Mouse (Mus musculus) ES-E14 (cell line): Measurements from ENCODE around the gene Gabbr2. TPM values are rescaled to one million over a fixed set of nuclear protein-coding genes. Genes with fewer than 3 reads are reported as not detected.

Experiments used
- DNase-seq: peaks from one replicate; pipeline ENCODE4 v3.0.0-alpha.2; 2013; ENCODE audit warnings: low read depth, low spot score
- H3K27ac ChIP-seq: 2 replicates; pipeline ENCODE4 v1.5.1; 2012; ENCODE audit warnings: low read depth, mild to moderate bottlenecking, low read length, moderate library complexity, mixed read lengths; ENCODE audit not compliant: poor library complexity, insufficient read depth, severe bottlenecking
- H3K36me3 ChIP-seq: 2 replicates; pipeline ENCODE4 v1.6.1; 2012; ENCODE audit warnings: mild to moderate bottlenecking, low read length, moderate library complexity, mixed read lengths; ENCODE audit not compliant: control insufficient read depth, poor library complexity, insufficient read depth, severe bottlenecking
- H3K4me1 ChIP-seq, 2 experiments: fragments of 150-350 bp in 1 of 2; sonication (generic) in 1 of 2; 2 replicates each; pipeline ENCODE4 v1.6.1; 2012; ENCODE audit warnings: low read length in 2 of 2, mild to moderate bottlenecking in 1 of 2, mixed read lengths in 1 of 2; ENCODE audit not compliant: control insufficient read depth in 2 of 2, insufficient read depth in 2 of 2, poor library complexity in 1 of 2
- H3K4me3 ChIP-seq, 2 experiments: fragments of 150-350 bp in 1 of 2; sonication (generic) in 1 of 2; 2 replicates each; pipeline ENCODE4 v1.5.1; 2012; ENCODE audit warnings: low read length in 2 of 2, low read depth in 1 of 2, mild to moderate bottlenecking in 1 of 2, mixed read lengths in 1 of 2; ENCODE audit not compliant: insufficient read depth in 1 of 2, poor library complexity in 1 of 2, severe bottlenecking in 1 of 2
- H3K9ac ChIP-seq: 2 replicates; pipeline ENCODE4 v1.6.1; 2012; ENCODE audit warnings: low read depth, mild to moderate bottlenecking, low read length, mixed read lengths; ENCODE audit not compliant: poor library complexity, insufficient read depth, severe bottlenecking
- H3K9me3 ChIP-seq: fragments of 150-350 bp; sonication (generic); 2 replicates; pipeline ENCODE4 v1.6.1; 2012; ENCODE audit warnings: low read depth, mild to moderate bottlenecking, low read length; ENCODE audit not compliant: control insufficient read depth, insufficient read depth
- CHD2 ChIP-seq: IDR thresholded peaks from 2 replicates; pipeline ENCODE4 v1.6.1; 2014; ENCODE audit warnings: mild to moderate bottlenecking, low read depth, low read length, inconsistent platforms
- HCFC1 ChIP-seq: IDR thresholded peaks from 2 replicates; pipeline ENCODE4 v1.6.1; 2012; ENCODE audit warnings: low read length, inconsistent platforms, borderline replicate concordance; ENCODE audit not compliant: insufficient read depth
- MAFK ChIP-seq: IDR thresholded peaks from 2 replicates; pipeline ENCODE4 v1.6.1; 2014; ENCODE audit warnings: mild to moderate bottlenecking, low read depth, low read length, inconsistent platforms; ENCODE audit not compliant: insufficient read depth
- ZC3H11A ChIP-seq: IDR thresholded peaks from 2 replicates; pipeline ENCODE4 v1.6.1; 2012; ENCODE audit warnings: low read depth, mild to moderate bottlenecking, inconsistent platforms, low read length, borderline replicate concordance
- ZNF384 ChIP-seq: IDR thresholded peaks from 2 replicates; pipeline ENCODE4 v1.6.1; 2012; ENCODE audit warnings: low read depth, low read length, inconsistent platforms
- in situ Hi-C, 2 experiments: fragments of 600-800 bp; cut with MboI; formaldehyde crosslinking; loops; one replicate each; pipeline ENCODE4 v1.15.1; 2025; ENCODE audit warnings: low sequenced_read_pairs in 2 of 2, inconsistent platforms in 1 of 2; ENCODE audit not compliant: unreplicated experiment in 2 of 2
- total RNA-seq: library from RNA; depleted of rRNA; stranded (reverse); fragments of 300-350 nt; gene quantifications from 2 replicates; pipeline ENCODE4 v1.2.3, GENCODE M21; 2012; rRNA removed

Gene Gabbr2
- total RNA-seq: 0.09 and 0.37 TPM in 2 replicates

GRCm38 (mm10) chr4:46991016-46991958, at the start of gene Gabbr2:
Gene Gabbr2, minus strand, starts transcription at chr4:46991873.
- Histone ChIP-seq H3K27ac (no peak within 1 kb of the TSS), H3K4me3 (peak within 1 kb of the TSS; percentile 53 to 69; a peak in 3 of 4 replicates), H3K9ac (no peak within 1 kb of the TSS), H3K9me3 (no peaks in the 10 kb centered on the region), H3K4me1 (peaks cover 0 to 5% of the 10 kb centered on the region in 2 experiments; a peak in 1 of 4 replicates), H3K36me3 (no peaks in the 10 kb centered on the region)
- in situ Hi-C loops: no loop called here
- DNase-seq: no peak
- TF ChIP-seq HCFC1: no peak
- no peak for TF ChIP-seq CHD2

GRCm38 (mm10) chr4:47039586-47039985, 47.9 kb upstream of the Gabbr2 start:
- Histone ChIP-seq H3K4me1 (no peaks in the 10 kb centered on the region), H3K4me3 (no peak overlapping the region), H3K27ac (no peak overlapping the region), H3K36me3 (no peaks in the 10 kb centered on the region), H3K9me3 (no peaks in the 10 kb centered on the region), H3K9ac (no peak overlapping the region)
- TF ChIP-seq ZC3H11A: no peak
- TF ChIP-seq ZNF384: no peak
- TF ChIP-seq MAFK: no peak
- TF ChIP-seq CHD2: no peak
- TF ChIP-seq HCFC1: no peak
- no peak for DNase-seq
- in situ Hi-C loops: no loop called here

GRCm38 (mm10) chr4:47037321-47037657, 45.6 kb upstream of the Gabbr2 start:
- no peaks in the 10 kb centered on the region for H3K9me3 ChIP-seq
- no peak overlapping the region for H3K4me3 ChIP-seq
- H3K27ac ChIP-seq: no peak overlapping the region
- TF ChIP-seq CHD2 (no peak), ZC3H11A (peak; percentile 60; the same call in 1 of the 2 replicates)
- peak; percentile 73 for DNase-seq
- H3K9ac ChIP-seq: no peak overlapping the region
- in situ Hi-C loops: no loop called here
- no peaks in the 10 kb centered on the region for H3K4me1 ChIP-seq
- no peaks in the 10 kb centered on the region for H3K36me3 ChIP-seq

GRCm38 (mm10) chr4:47036486-47037320, 45.0 kb upstream of the Gabbr2 start:
- Histone ChIP-seq H3K4me3 (no peak overlapping the region), H3K27ac (no peak overlapping the region), H3K36me3 (no peaks in the 10 kb centered on the region), H3K9ac (no peak overlapping the region), H3K9me3 (no peaks in the 10 kb centered on the region), H3K4me1 (no peaks in the 10 kb centered on the region)
- DNase-seq: no peak
- in situ Hi-C loops: no loop called here
- no peak for TF ChIP-seq ZNF384

- no peak overlapping the region for H3K9ac ChIP-seq
- no peak for TF ChIP-seq HCFC1
- TF ChIP-seq CHD2: no peak
- no peak for TF ChIP-seq ZNF384
- no peak for TF ChIP-seq MAFK
- no peak for TF ChIP-seq ZC3H11A
Measured at GRCm38 (mm10) chr4:47035536-47035935, 43.9 kb upstream of the Gabbr2 start.

More at GRCm38 (mm10) chr4:47035536-47035935, 43.9 kb upstream of the Gabbr2 start:
- no peak for DNase-seq
- Histone ChIP-seq H3K4me1 (no peaks in the 10 kb centered on the region), H3K27ac (no peak overlapping the region), H3K36me3 (no peaks in the 10 kb centered on the region), H3K4me3 (no peak overlapping the region), H3K9me3 (no peaks in the 10 kb centered on the region)
- in situ Hi-C loops: no loop called here
